Mouse (Mus musculus): Measurements from ENCODE around the gene Grm1. TPM values are rescaled to one million over a fixed set of nuclear protein-coding genes. Genes with fewer than 3 reads are reported as not detected.
A peak's percentile ranks its signal among the peaks of the same experiment; 100 is the strongest.

Grm1 gene
- polyA plus RNA-seq, 1 experiment from 2014 or later, result 0.07 TPM

GRCm38 (mm10) chr10:10697497-10697896 is 384.7 kb downstream of the Grm1 start:
- no peak for ATAC-seq (replicated peaks; ENCODE audit: insufficient number of reproducible peaks, low FRiP score, low TSS enrichment, low read depth)
- DNase-seq (ENCODE audit: low spot score), result no peak

GRCm38 (mm10) chr10:10689668-10690223 is 392.4 kb downstream of the Grm1 start:
- H3K36me3 ChIP-seq (replicated peaks; ENCODE audit: control insufficient read depth, insufficient read depth, low read depth, low read length), result no peaks in the 10 kb centered on the region
- no peak for DNase-seq (ENCODE audit: low spot score)
- H3K9me3 ChIP-seq (replicated peaks; ENCODE audit: control insufficient read depth, low read length), result no peaks in the 10 kb centered on the region
- peak overlapping the region; percentile 84 for H3K4me2 ChIP-seq (ENCODE audit: low read depth, low read length)
- WGBS, result 14% methylated on average over 11 of the region's 11 CpGs
- peak; percentile 18; the same call in 1 of the 2 replicates for ATAC-seq (replicated peaks; ENCODE audit: insufficient number of reproducible peaks, low FRiP score, low TSS enrichment, low read depth)
- peak overlapping the region; percentile 39 for H3K4me3 ChIP-seq (ENCODE audit: low read depth, low read length)
- H3K9ac ChIP-seq (replicated peaks; ENCODE audit: low read length), result peak overlapping the region; percentile 43
- no peaks in the 10 kb centered on the region for H3K27me3 ChIP-seq (ENCODE audit: control insufficient read depth, insufficient read depth, low read length)
- H3K4me1 ChIP-seq (ENCODE audit: control insufficient read depth, insufficient read depth, low read length), result no peaks in the 10 kb centered on the region; the same call in 1 of the 2 replicates
- no peak overlapping the region for H3K27ac ChIP-seq (replicated peaks; ENCODE audit: low read depth, low read length)

More at GRCm38 (mm10) chr10:10697497-10697896, 384.7 kb downstream of the Grm1 start:
- H3K9me3 ChIP-seq (replicated peaks; ENCODE audit: control insufficient read depth, low read length), result no peaks in the 10 kb centered on the region
- no peak overlapping the region for H3K27ac ChIP-seq (replicated peaks; ENCODE audit: low read depth, low read length)
- H3K4me2 ChIP-seq (ENCODE audit: low read depth, low read length), result no peak overlapping the region
- no peaks in the 10 kb centered on the region for H3K27me3 ChIP-seq (ENCODE audit: control insufficient read depth, insufficient read depth, low read length)
- H3K9ac ChIP-seq (replicated peaks; ENCODE audit: low read length), result no peak overlapping the region
- WGBS, result 80% methylated on average over 6 of the region's 6 CpGs
- no peak overlapping the region for H3K4me3 ChIP-seq (ENCODE audit: low read depth, low read length)
- H3K36me3 ChIP-seq (replicated peaks; ENCODE audit: control insufficient read depth, insufficient read depth, low read depth, low read length), result no peaks in the 10 kb centered on the region
- H3K4me1 ChIP-seq (ENCODE audit: control insufficient read depth, insufficient read depth, low read length), result no peaks in the 10 kb centered on the region

- Histone ChIP-seq H3K9ac (replicated peaks; ENCODE audit: low read length) (peak overlapping the region; percentile 43), H3K36me3 (replicated peaks; ENCODE audit: control insufficient read depth, insufficient read depth, low read depth, low read length) (no peaks in the 10 kb centered on the region), H3K4me3 (ENCODE audit: low read depth, low read length) (peak overlapping the region; percentile 39), H3K4me2 (ENCODE audit: low read depth, low read length) (peak overlapping the region; percentile 84), H3K4me1 (ENCODE audit: control insufficient read depth, insufficient read depth, low read length) (no peaks in the 10 kb centered on the region; the same call in 1 of the 2 replicates), H3K9me3 (replicated peaks; ENCODE audit: control insufficient read depth, low read length) (no peaks in the 10 kb centered on the region), H3K27me3 (ENCODE audit: control insufficient read depth, insufficient read depth, low read length) (no peaks in the 10 kb centered on the region), H3K27ac (replicated peaks; ENCODE audit: low read depth, low read length) (no peak overlapping the region)
- WGBS, result 2% methylated on average over 35 of the region's 35 CpGs
- DNase-seq (ENCODE audit: low spot score), result peak; percentile 18
- ATAC-seq (replicated peaks; ENCODE audit: insufficient number of reproducible peaks, low FRiP score, low TSS enrichment, low read depth), result peak; percentile 44
These were observed 393.1 kb downstream of the Grm1 start for GRCm38 (mm10) chr10:10688907-10689667.

GRCm38 (mm10) chr10:10681048-10681447 is 401.1 kb downstream of the Grm1 start, which contains the start of gene Gm10944:
TSS of gene Gm10944 (plus strand) at chr10:10681348.
- H3K4me2 ChIP-seq (ENCODE audit: low read depth, low read length), result no peak within 1 kb of the TSS
- no peak within 1 kb of the TSS for H3K4me3 ChIP-seq (ENCODE audit: low read depth, low read length)
- no peak within 1 kb of the TSS for H3K27ac ChIP-seq (replicated peaks; ENCODE audit: low read depth, low read length)
- H3K27me3 ChIP-seq (ENCODE audit: control insufficient read depth, insufficient read depth, low read length), result no peaks in the 10 kb centered on the region
- DNase-seq (ENCODE audit: low spot score), result no peak
- no peaks in the 10 kb centered on the region for H3K9me3 ChIP-seq (replicated peaks; ENCODE audit: control insufficient read depth, low read length)
- no peak for ATAC-seq (replicated peaks; ENCODE audit: insufficient number of reproducible peaks, low FRiP score, low TSS enrichment, low read depth)
- no peak within 1 kb of the TSS for H3K9ac ChIP-seq (replicated peaks; ENCODE audit: low read length)
- no peaks in the 10 kb centered on the region for H3K4me1 ChIP-seq (ENCODE audit: control insufficient read depth, insufficient read depth, low read length)
- 94% methylated on average over 1 of the region's 1 CpGs for WGBS
- H3K36me3 ChIP-seq (replicated peaks; ENCODE audit: control insufficient read depth, insufficient read depth, low read depth, low read length), result no peaks in the 10 kb centered on the region

- no peaks in the 10 kb centered on the region for H3K27me3 ChIP-seq (ENCODE audit: control insufficient read depth, insufficient read depth, low read length)
- no peak overlapping the region for H3K27ac ChIP-seq (replicated peaks; ENCODE audit: low read depth, low read length)
- WGBS, result 68% methylated on average over 3 of the region's 3 CpGs
- no peak overlapping the region for H3K4me3 ChIP-seq (ENCODE audit: low read depth, low read length)
- no peak for ATAC-seq (replicated peaks; ENCODE audit: insufficient number of reproducible peaks, low FRiP score, low TSS enrichment, low read depth)
- DNase-seq (ENCODE audit: low spot score), result no peak
- H3K9me3 ChIP-seq (replicated peaks; ENCODE audit: control insufficient read depth, low read length), result no peaks in the 10 kb centered on the region
- H3K4me1 ChIP-seq (ENCODE audit: control insufficient read depth, insufficient read depth, low read length), result no peaks in the 10 kb centered on the region
- no peak overlapping the region for H3K4me2 ChIP-seq (ENCODE audit: low read depth, low read length)
- H3K36me3 ChIP-seq (replicated peaks; ENCODE audit: control insufficient read depth, insufficient read depth, low read depth, low read length), result no peaks in the 10 kb centered on the region
- H3K9ac ChIP-seq (replicated peaks; ENCODE audit: low read length), result no peak overlapping the region
These were observed 422.2 kb downstream of the Grm1 start for GRCm38 (mm10) chr10:10659976-10660375.

- Histone ChIP-seq H3K36me3 (replicated peaks; ENCODE audit: control insufficient read depth, insufficient read depth, low read depth, low read length) (no peaks in the 10 kb centered on the region), H3K4me2 (ENCODE audit: low read depth, low read length) (no peak overlapping the region), H3K9ac (replicated peaks; ENCODE audit: low read length) (no peak overlapping the region), H3K4me3 (ENCODE audit: low read depth, low read length) (no peak overlapping the region), H3K27me3 (ENCODE audit: control insufficient read depth, insufficient read depth, low read length) (no peaks in the 10 kb centered on the region), H3K4me1 (ENCODE audit: control insufficient read depth, insufficient read depth, low read length) (no peaks in the 10 kb centered on the region), H3K27ac (replicated peaks; ENCODE audit: low read depth, low read length) (no peak overlapping the region), H3K9me3 (replicated peaks; ENCODE audit: control insufficient read depth, low read length) (no peaks in the 10 kb centered on the region)
- ATAC-seq (replicated peaks; ENCODE audit: insufficient number of reproducible peaks, low FRiP score, low TSS enrichment, low read depth), result no peak
- 82% methylated on average over 3 of the region's 3 CpGs for WGBS
- DNase-seq (ENCODE audit: low spot score), result no peak
These were observed 423.0 kb downstream of the Grm1 start for GRCm38 (mm10) chr10:10659161-10659560.

- WGBS, result 76% methylated on average over 4 of the region's 4 CpGs
- no peak overlapping the region for H3K4me3 ChIP-seq (ENCODE audit: low read depth, low read length)
- no peak overlapping the region for H3K27ac ChIP-seq (replicated peaks; ENCODE audit: low read depth, low read length)
- no peaks in the 10 kb centered on the region for H3K36me3 ChIP-seq (replicated peaks; ENCODE audit: control insufficient read depth, insufficient read depth, low read depth, low read length)
- ATAC-seq (replicated peaks; ENCODE audit: insufficient number of reproducible peaks, low FRiP score, low TSS enrichment, low read depth) (no peak), DNase-seq (ENCODE audit: low spot score) (no peak)
- H3K27me3 ChIP-seq (ENCODE audit: control insufficient read depth, insufficient read depth, low read length), result no peaks in the 10 kb centered on the region
- H3K9ac ChIP-seq (replicated peaks; ENCODE audit: low read length), result no peak overlapping the region
- no peaks in the 10 kb centered on the region for H3K9me3 ChIP-seq (replicated peaks; ENCODE audit: control insufficient read depth, low read length)
- no peak overlapping the region for H3K4me2 ChIP-seq (ENCODE audit: low read depth, low read length)
- no peaks in the 10 kb centered on the region for H3K4me1 ChIP-seq (ENCODE audit: control insufficient read depth, insufficient read depth, low read length)
These were observed 425.5 kb downstream of the Grm1 start for GRCm38 (mm10) chr10:10656621-10657020.

- Histone ChIP-seq H3K4me2 (ENCODE audit: low read depth, low read length) (no peak overlapping the region), H3K36me3 (replicated peaks; ENCODE audit: control insufficient read depth, insufficient read depth, low read depth, low read length) (no peaks in the 10 kb centered on the region), H3K9ac (replicated peaks; ENCODE audit: low read length) (no peak overlapping the region), H3K27me3 (ENCODE audit: control insufficient read depth, insufficient read depth, low read length) (no peaks in the 10 kb centered on the region), H3K27ac (replicated peaks; ENCODE audit: low read depth, low read length) (no peak overlapping the region), H3K9me3 (replicated peaks; ENCODE audit: control insufficient read depth, low read length) (no peaks in the 10 kb centered on the region), H3K4me1 (ENCODE audit: control insufficient read depth, insufficient read depth, low read length) (no peaks in the 10 kb centered on the region), H3K4me3 (ENCODE audit: low read depth, low read length) (no peak overlapping the region)
- no peak for ATAC-seq (replicated peaks; ENCODE audit: insufficient number of reproducible peaks, low FRiP score, low TSS enrichment, low read depth)
- no peak for DNase-seq (ENCODE audit: low spot score)
These were observed 426.2 kb downstream of the Grm1 start for GRCm38 (mm10) chr10:10655991-10656390.
